Mouse (Mus musculus) embryonic facial prominence, embryonic 11.5 days (tissue): ENCODE data around the gene Hddc2. TPM values are rescaled to one million over a fixed set of nuclear protein-coding genes. Genes with fewer than 3 reads are reported as not detected.

Source experiments
- ATAC-seq: fragments of 200-750 bp; cut with Nextera tagmentation; replicated peaks from 2 replicates; pipeline ENCODE4 v1.8.0; 2017; ENCODE audit warnings: low read depth; ENCODE audit not compliant: insufficient number of reproducible peaks, low FRiP score, low TSS enrichment
- DNase-seq: peaks from one replicate; pipeline ENCODE4 v3.0.0-alpha.2; 2015; ENCODE audit warnings: low spot score
- H3K27ac ChIP-seq: fragments of 300-500 bp; sonication (generic); replicated peaks from 2 replicates; pipeline ENCODE4 v1.5.1; 2014; ENCODE audit warnings: mild to moderate bottlenecking, low read depth, low read length, control low read depth
- H3K27me3 ChIP-seq: fragments of 300-500 bp; sonication (generic); 2 replicates; pipeline ENCODE4 v1.6.1; 2014; ENCODE audit warnings: mild to moderate bottlenecking, low read length, moderate library complexity, mixed read lengths; ENCODE audit not compliant: control insufficient read depth, insufficient read depth
- H3K36me3 ChIP-seq: fragments of 300-500 bp; sonication (generic); replicated peaks from 2 replicates; pipeline ENCODE4 v1.6.1; 2014; ENCODE audit warnings: low read depth, mild to moderate bottlenecking, low read length, moderate library complexity, mixed read lengths; ENCODE audit not compliant: control insufficient read depth, insufficient read depth
- H3K4me1 ChIP-seq: fragments of 300-500 bp; sonication (generic); 2 replicates; pipeline ENCODE4 v1.6.1; 2014; ENCODE audit warnings: low read length, mixed read lengths; ENCODE audit not compliant: control insufficient read depth, insufficient read depth
- H3K4me2 ChIP-seq: fragments of 300-500 bp; sonication (generic); 2 replicates; pipeline ENCODE4 v1.6.1; 2014; ENCODE audit warnings: low read depth, mild to moderate bottlenecking, control low read depth, low read length, moderate library complexity
- H3K4me3 ChIP-seq: fragments of 300-500 bp; sonication (generic); 2 replicates; pipeline ENCODE4 v1.5.1; 2014; ENCODE audit warnings: low read depth, low read length, control low read depth
- H3K9ac ChIP-seq: fragments of 300-500 bp; sonication (generic); replicated peaks from 2 replicates; pipeline ENCODE4 v1.6.1; 2014; ENCODE audit warnings: mild to moderate bottlenecking, control low read depth, low read length
- H3K9me3 ChIP-seq: fragments of 300-500 bp; sonication (generic); replicated peaks from 2 replicates; pipeline ENCODE4 v1.6.1; 2016; ENCODE audit warnings: mild to moderate bottlenecking, low read length, inconsistent platforms, mixed read lengths; ENCODE audit not compliant: control insufficient read depth
- WGBS: fragments of 180-500 bp; shearing (Covaris S2); extraction: QIAGEN DNeasy Blood & Tissue Kit; methylation state at CpG from one replicate; pipeline ENCODE4 v1.1.7; 2014; 5-methylcytosine and 5-hydroxymethylcytosine counted together
- polyA plus RNA-seq: library from polyadenylated mRNA; unstranded; fragments of >200 nt; fragmentation: Nextera tagmentation; extraction: Ambion mirVana; gene quantifications from 2 replicates; pipeline ENCODE4 v1.2.1, GENCODE M21; 2014

The Hddc2 gene
- polyA plus RNA-seq: 88.1 and 93.4 TPM in 2 replicates

- H3K4me1 ChIP-seq: no peaks in the 10 kb centered on the region
- peak; percentile 88 for DNase-seq
- no peaks in the 10 kb centered on the region for H3K36me3 ChIP-seq
- H3K9me3 ChIP-seq: no peaks in the 10 kb centered on the region
- peak within 1 kb of the TSS; percentile 89 for H3K27ac ChIP-seq
- H3K4me3 ChIP-seq: peak within 1 kb of the TSS; percentile 68
- 4% methylated on average over 43 of the region's 44 CpGs for WGBS
- peak within 1 kb of the TSS; percentile 64 for H3K4me2 ChIP-seq
- H3K9ac ChIP-seq: peak within 1 kb of the TSS; percentile 89
- peak; percentile 96 for ATAC-seq
- H3K27me3 ChIP-seq: no peaks in the 10 kb centered on the region
These were observed at the start of gene Hddc2 for GRCm38 (mm10) chr10:31312865-31313848. Hddc2 (plus strand) TSS chr10:31313383.

- no peaks in the 10 kb centered on the region for H3K36me3 ChIP-seq
- no peaks in the 10 kb centered on the region for H3K27me3 ChIP-seq
- H3K4me3 ChIP-seq: no peak overlapping the region
- 80% methylated on average over 2 of the region's 2 CpGs for WGBS
- H3K9me3 ChIP-seq: no peaks in the 10 kb centered on the region
- H3K4me2 ChIP-seq: no peak overlapping the region
- H3K4me1 ChIP-seq: no peaks in the 10 kb centered on the region
- DNase-seq (no peak), ATAC-seq (no peak)
- no peak overlapping the region for H3K9ac ChIP-seq
- no peak overlapping the region for H3K27ac ChIP-seq
These were observed 40.4 kb upstream of the Hddc2 start for GRCm38 (mm10) chr10:31272738-31273137.

DNA sequence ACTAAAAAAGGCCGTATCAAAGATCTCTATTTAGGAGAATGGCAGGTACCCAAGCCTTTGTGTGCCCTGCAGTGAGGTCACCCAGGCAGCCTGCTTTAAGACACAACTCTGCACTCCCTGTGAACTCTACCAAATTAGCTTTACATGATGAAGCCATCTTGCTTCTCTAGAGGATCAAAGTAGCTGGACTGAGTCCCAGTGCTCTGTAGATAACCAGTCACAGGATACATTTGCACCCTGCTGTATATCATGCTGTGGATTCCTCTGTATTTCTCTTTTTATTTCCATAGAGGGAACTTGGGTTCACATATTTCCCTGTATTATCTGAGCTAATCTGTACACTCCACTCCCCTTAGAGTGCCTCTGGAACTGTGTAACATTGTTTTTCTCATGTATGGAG is 40.0 kb upstream of the Hddc2 start:
- no peaks in the 10 kb centered on the region for H3K9me3 ChIP-seq
- ATAC-seq (no peak), DNase-seq (no peak)
- H3K4me1 ChIP-seq: no peaks in the 10 kb centered on the region
- WGBS: 65% methylated on average over 1 of the region's 1 CpGs
- no peak overlapping the region for H3K4me2 ChIP-seq
- no peak overlapping the region for H3K9ac ChIP-seq
- H3K4me3 ChIP-seq: no peak overlapping the region
- H3K36me3 ChIP-seq: no peaks in the 10 kb centered on the region
- no peak overlapping the region for H3K27ac ChIP-seq
- no peaks in the 10 kb centered on the region for H3K27me3 ChIP-seq

- no peaks in the 10 kb centered on the region for H3K9me3 ChIP-seq
- no peaks in the 10 kb centered on the region for H3K4me1 ChIP-seq
- H3K27ac ChIP-seq: no peak overlapping the region
- H3K4me2 ChIP-seq: no peak overlapping the region
- no peaks in the 10 kb centered on the region for H3K36me3 ChIP-seq
- ATAC-seq: no peak
- H3K27me3 ChIP-seq: no peaks in the 10 kb centered on the region
- no peak for DNase-seq
- no peak overlapping the region for H3K9ac ChIP-seq
- H3K4me3 ChIP-seq: no peak overlapping the region
These were observed 25.4 kb upstream of the Hddc2 start for GRCm38 (mm10) chr10:31287787-31288186.

GRCm38 (mm10) chr10:31288697-31289390 is 24.3 kb upstream of the Hddc2 start:
- H3K4me2 ChIP-seq: no peak overlapping the region
- H3K4me3 ChIP-seq: no peak overlapping the region
- no peaks in the 10 kb centered on the region for H3K36me3 ChIP-seq
- DNase-seq: no peak
- WGBS: 81% methylated on average over 4 of the region's 4 CpGs
- H3K27ac ChIP-seq: no peak overlapping the region
- H3K4me1 ChIP-seq: no peaks in the 10 kb centered on the region
- no peak for ATAC-seq
- no peaks in the 10 kb centered on the region for H3K27me3 ChIP-seq
- no peak overlapping the region for H3K9ac ChIP-seq
- H3K9me3 ChIP-seq: no peaks in the 10 kb centered on the region

GRCm38 (mm10) chr10:31295705-31296104 is 17.5 kb upstream of the Hddc2 start:
- ATAC-seq: no peak

DNA sequence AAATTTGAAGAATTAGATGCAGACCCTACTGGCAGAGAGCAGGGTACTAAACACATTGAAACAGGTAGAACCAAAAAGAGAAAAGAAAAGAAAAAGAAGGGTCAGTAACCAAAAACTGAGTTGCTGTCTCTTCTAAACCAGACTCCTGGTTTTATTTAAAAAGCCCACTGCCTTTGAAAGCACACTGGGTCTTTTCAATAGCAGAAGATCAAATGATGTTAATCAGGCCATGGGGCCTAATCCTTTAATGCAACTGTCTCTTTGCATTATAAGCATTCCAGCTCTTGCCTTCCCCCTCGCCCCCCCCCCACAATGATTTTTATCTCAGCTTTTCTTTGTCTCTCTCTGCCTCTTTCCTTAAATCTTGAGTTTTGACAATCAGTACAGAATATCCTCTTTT is 16.7 kb upstream of the Hddc2 start:
- WGBS: 29% methylated on average over 1 of the region's 1 CpGs
- H3K27me3 ChIP-seq: no peaks in the 10 kb centered on the region
- no peaks in the 10 kb centered on the region for H3K9me3 ChIP-seq
- H3K4me2 ChIP-seq: no peak overlapping the region
- no peaks in the 10 kb centered on the region for H3K4me1 ChIP-seq
- H3K4me3 ChIP-seq: no peak overlapping the region
- ATAC-seq: no peak
- H3K9ac ChIP-seq: no peak overlapping the region
- peak; percentile 28 for DNase-seq
- H3K36me3 ChIP-seq: no peaks in the 10 kb centered on the region
- H3K27ac ChIP-seq: no peak overlapping the region

More at GRCm38 (mm10) chr10:31295705-31296104, 17.5 kb upstream of the Hddc2 start:
- Histone ChIP-seq H3K27me3 (no peaks in the 10 kb centered on the region), H3K27ac (no peak overlapping the region), H3K4me2 (no peak overlapping the region), H3K4me3 (no peak overlapping the region), H3K9ac (no peak overlapping the region), H3K9me3 (no peaks in the 10 kb centered on the region), H3K36me3 (no peaks in the 10 kb centered on the region), H3K4me1 (no peaks in the 10 kb centered on the region)
- DNase-seq: no peak
- 30% methylated on average over 5 of the region's 5 CpGs for WGBS

- Histone ChIP-seq H3K27me3 (no peaks in the 10 kb centered on the region), H3K36me3 (no peaks in the 10 kb centered on the region), H3K4me3 (no peak overlapping the region), H3K27ac (no peak overlapping the region), H3K4me1 (no peaks in the 10 kb centered on the region), H3K4me2 (no peak overlapping the region), H3K9ac (no peak overlapping the region), H3K9me3 (no peaks in the 10 kb centered on the region)
- ATAC-seq (no peak), DNase-seq (no peak)
- 61% methylated on average over 4 of the region's 4 CpGs for WGBS
These were observed 16.1 kb upstream of the Hddc2 start for GRCm38 (mm10) chr10:31297106-31297505.
